Mouse (Mus musculus) myocyte (in vitro differentiated cells): ENCODE data around the gene Zc3h6. TPM values are rescaled to one million over a fixed set of nuclear protein-coding genes. Genes with fewer than 3 reads are reported as not detected.

Experiments used
- H3K27me3 ChIP-seq: one replicate; pipeline ENCODE4 v1.6.1; 2011; ENCODE audit not compliant: control insufficient read depth, insufficient read depth, insufficient read length
- H3K36me3 ChIP-seq: one replicate; pipeline ENCODE4 v1.6.1; 2011; ENCODE audit not compliant: control insufficient read depth, insufficient read depth
- H3K4me2 ChIP-seq: one replicate; pipeline ENCODE4 v1.6.1; 2011; ENCODE audit warnings: low read depth, control low read depth
- H3K4me3 ChIP-seq: one replicate; pipeline ENCODE4 v1.5.1; 2011; ENCODE audit warnings: mild to moderate bottlenecking, control low read depth, moderate library complexity
- H3K79me2 ChIP-seq: one replicate; pipeline ENCODE4 v1.6.1; 2011; ENCODE audit not compliant: control insufficient read depth, insufficient read depth
- H3ac ChIP-seq: one replicate; pipeline ENCODE4 v1.6.1; 2011; ENCODE audit not compliant: control insufficient read depth, insufficient read length
- CEBPB ChIP-seq: IDR thresholded peaks from 2 replicates; pipeline ENCODE4 v1.6.1; 2011; ENCODE audit warnings: mild to moderate bottlenecking, moderate library complexity; ENCODE audit not compliant: poor library complexity, insufficient read depth, severe bottlenecking
- E2F4 ChIP-seq: IDR thresholded peaks from one replicate; pipeline ENCODE4 v1.6.1; 2011; ENCODE audit warnings: mild to moderate bottlenecking, control low read depth, moderate library complexity; ENCODE audit not compliant: insufficient read depth
- MAX ChIP-seq: IDR thresholded peaks from one replicate; pipeline ENCODE4 v1.6.1; 2011; ENCODE audit warnings: low read depth, mild to moderate bottlenecking, control low read depth
- MYOD1 ChIP-seq, 3 experiments: IDR thresholded peaks; one replicate each; pipeline ENCODE4 v1.6.1; 2011; ENCODE audit warnings: control low read depth in 2 of 3, low read depth in 2 of 3, mild to moderate bottlenecking in 2 of 3, moderate library complexity in 1 of 3; ENCODE audit not compliant: insufficient read length in 2 of 3, control insufficient read depth in 1 of 3
- MYOG ChIP-seq, 3 experiments: IDR thresholded peaks; one replicate each; pipeline ENCODE4 v1.6.1; 2011; ENCODE audit warnings: control low read depth in 2 of 3, low read depth in 2 of 3, mild to moderate bottlenecking in 2 of 3; ENCODE audit not compliant: insufficient read length in 2 of 3, control insufficient read depth in 1 of 3, insufficient read depth in 1 of 3
- POLR2A ChIP-seq: IDR thresholded peaks from one replicate; pipeline ENCODE4 v1.6.1; 2011; ENCODE audit warnings: low read depth, mild to moderate bottlenecking, control low read depth, moderate library complexity; ENCODE audit not compliant: insufficient read length
- POLR2AphosphoS2 ChIP-seq: IDR thresholded peaks from one replicate; pipeline ENCODE4 v1.6.1; 2011; ENCODE audit warnings: low read depth, control low read depth; ENCODE audit not compliant: insufficient read length
- REST ChIP-seq: IDR thresholded peaks from one replicate; pipeline ENCODE4 v1.6.1; 2011; ENCODE audit warnings: mild to moderate bottlenecking, control low read depth, moderate library complexity; ENCODE audit not compliant: insufficient read depth, insufficient read length
- SRF ChIP-seq: IDR thresholded peaks from one replicate; pipeline ENCODE4 v1.6.1; 2011; ENCODE audit warnings: low read depth; ENCODE audit not compliant: control insufficient read depth, insufficient read length
- TCF12 ChIP-seq: IDR thresholded peaks from one replicate; pipeline ENCODE4 v1.6.1; 2011; ENCODE audit warnings: mild to moderate bottlenecking, control low read depth; ENCODE audit not compliant: poor library complexity, insufficient read depth, severe bottlenecking
- TCF3 ChIP-seq: IDR thresholded peaks from one replicate; pipeline ENCODE4 v1.6.1; 2011; ENCODE audit warnings: low read depth, control low read depth; ENCODE audit not compliant: insufficient read length
- USF1 ChIP-seq: IDR thresholded peaks from one replicate; pipeline ENCODE4 v1.6.1; 2011; ENCODE audit warnings: low read depth, mild to moderate bottlenecking, control low read depth, moderate library complexity
- polyA plus RNA-seq: library from polyadenylated mRNA; unstranded; fragments of >200 nt; fragmentation: generic; extraction: Trizol; gene quantifications from one replicate; pipeline ENCODE4 v1.2.1, GENCODE M21; 2012; ENCODE audit warnings: missing spikeins

Gene Zc3h6
- polyA plus RNA-seq, 1 experiment = 1.6 TPM

- H3K36me3 ChIP-seq = no peaks in the 10 kb centered on the region
- H3ac ChIP-seq = no peak overlapping the region
- H3K4me2 ChIP-seq = no peak overlapping the region
- no peak overlapping the region for H3K4me3 ChIP-seq
- no peak for TF ChIP-seq SRF
- TF ChIP-seq USF1 = no peak
- no peak for TF ChIP-seq REST
- no peaks in the 10 kb centered on the region for H3K79me2 ChIP-seq
- H3K27me3 ChIP-seq = no peaks in the 10 kb centered on the region
Observed at GRCm38 (mm10) chr2:129061456-129062059, 94.4 kb downstream of the Zc3h6 start.

GRCm38 (mm10) chr2:129065437-129066282, 98.5 kb downstream of the Zc3h6 start, which contains the start of gene Ttl:
Gene Ttl (plus strand): TSS chr2:129065942.
- TF ChIP-seq TCF12 (no peak), MYOG (IDR thresholded peaks at IDR 0.05; ENCODE audit: control insufficient read depth in 1 of 3, insufficient read depth in 1 of 3, insufficient read length in 2 of 3, low read depth in 2 of 3) (peak in 1 of 3 experiments; percentile 23), TCF3 (no peak), E2F4 (no peak), POLR2AphosphoS2 (peak; percentile 84), POLR2A (peak; percentile 84)
- Histone ChIP-seq H3K4me3 (peak within 1 kb of the TSS; percentile 83), H3K4me2 (peak within 1 kb of the TSS; percentile 79), H3K36me3 (no peaks in the 10 kb centered on the region), H3ac (peak within 1 kb of the TSS; percentile 67), H3K79me2 (peaks cover 36% of the 10 kb centered on the region), H3K27me3 (no peaks in the 10 kb centered on the region)

GRCm38 (mm10) chr2:129066326-129066725, 99.1 kb downstream of the Zc3h6 start:
- Histone ChIP-seq H3K79me2 (peaks cover 40% of the 10 kb centered on the region), H3ac (peak overlapping the region; percentile 67), H3K27me3 (no peaks in the 10 kb centered on the region), H3K36me3 (no peaks in the 10 kb centered on the region), H3K4me2 (peak overlapping the region; percentile 79), H3K4me3 (peak overlapping the region; percentile 83)
- TF ChIP-seq TCF12 (no peak), MYOD1 (IDR thresholded peaks at IDR 0.05; ENCODE audit: control insufficient read depth in 1 of 3, insufficient read length in 2 of 3, low read depth in 2 of 3) (no peak), TCF3 (no peak), POLR2A (no peak), E2F4 (no peak), MAX (no peak), CEBPB (no peak), MYOG (IDR thresholded peaks at IDR 0.05; ENCODE audit: control insufficient read depth in 1 of 3, insufficient read depth in 1 of 3, insufficient read length in 2 of 3, low read depth in 2 of 3) (no peak)

Other genes starting within 250 kb of the Zc3h6 start
- 5.4 TPM for gene Tmem87b, start 149.3 kb upstream of the Zc3h6 start, polyA plus RNA-seq
- gene Fbln7, start 104.4 kb upstream of the Zc3h6 start, polyA plus RNA-seq = 0.19 TPM
- 1.8 TPM for gene Zc3h8, start 23.3 kb upstream of the Zc3h6 start, polyA plus RNA-seq
- 2.8 TPM for gene Gm10762, start 323 bp downstream of the Zc3h6 start, polyA plus RNA-seq
- gene Vinac1, start 80.8 kb downstream of the Zc3h6 start, polyA plus RNA-seq = 0.06 TPM
- 9.9 TPM for gene Ttl, start 98.5 kb downstream of the Zc3h6 start, polyA plus RNA-seq
- 15.6 TPM for gene Polr1b, start 133.6 kb downstream of the Zc3h6 start, polyA plus RNA-seq
- 36.8 TPM for gene Chchd5, start 162.3 kb downstream of the Zc3h6 start, polyA plus RNA-seq
- gene Slc20a1, start 231.4 kb downstream of the Zc3h6 start, polyA plus RNA-seq = 41.7 TPM